Mouse (Mus musculus) olfactory bulb, adult 2 months (tissue): ENCODE measurements around the gene Rad54l2.

ENCODE experiments used
- CTCF ChIP-seq: fragments of 200-500 bp; IDR thresholded peaks from 2 replicates; pipeline ENCODE4 v1.5.1; 2012; ENCODE audit warnings: low read depth, mild to moderate bottlenecking, low read length, moderate library complexity; ENCODE audit not compliant: insufficient read depth
- POLR2A ChIP-seq: fragments of 200-500 bp; IDR thresholded peaks from 2 replicates; pipeline ENCODE4 v1.6.1; 2012; ENCODE audit warnings: mild to moderate bottlenecking, low read depth, low read length, moderate library complexity; ENCODE audit not compliant: insufficient read depth

GRCm38 (mm10) chr9:106756421-106756820 lies 32.6 kb downstream of the Rad54l2 start:
- TF ChIP-seq POLR2A (no peak), CTCF (no peak)
